In genomic region chr12:116275631-116276030, GRCm38 (mm10) we compare ENCODE assay signal across 32 mouse cellular contexts. TPM values are rescaled to one million over a fixed set of nuclear protein-coding genes. Genes with fewer than 3 reads are reported as not detected.
A peak's percentile ranks its signal among the peaks of the same experiment; 100 is the strongest.
DNase-seq lines count a peak whose midpoint lies in the region; ATAC-seq and TF ChIP-seq lines count a peak whose summit lies in the region.
"Had no signal": no experiment of that assay in that cellular context is flagged by ENCODE, and none has a peak within 500 bp of the region (broad histone marks: within the 10 kb centered on the region; RNA-seq: fewer than 3 reads in every experiment).

No protein-coding gene starts in this region.

- WGBS in liver, embryonic 13.5 days (ENCODE audit: insufficient replicate concordance), result 66% methylated on average over 4 of the region's 4 CpGs
- 73% methylated on average over 4 of the region's 4 CpGs for WGBS in liver, embryonic 12.5 days (ENCODE audit: insufficient replicate concordance)
- WGBS in stomach, embryonic 14.5 days, result 61% methylated on average over 4 of the region's 4 CpGs
- 72% methylated on average over 4 of the region's 4 CpGs for WGBS in stomach, embryonic 16.5 days
- WGBS in hindbrain, embryonic 16.5 days, result 95% methylated on average over 4 of the region's 4 CpGs

- no peak for DNase-seq in liver, embryonic 13.5 days
- no peak for DNase-seq in MEL (ENCODE audit: low read depth, low spot score)
- DNase-seq in gastrocnemius, postnatal 36 days, result no peak
- DNase-seq: adrenal gland, adult 8-10 months; adrenal gland, postnatal 14 days; adrenal gland, postnatal 36 days; cerebellum, adult 11 months; cerebellum, adult 18-20 months; cerebellum, adult 8-10 months; cerebellum, adult 9-11 months; cerebellum, postnatal 14 days; cerebellum, postnatal 36 days; embryo, embryonic 11 days had no signal

- TF ChIP-seq RAD21 in MEL (IDR thresholded peaks at IDR 0.05; ENCODE audit: low read depth, low read length), result no peak

- H3K36me3 ChIP-seq in liver, embryonic 13.5 days, result no peaks in the 10 kb centered on the region
- H3K36me3 ChIP-seq in liver, embryonic 12.5 days, result no peaks in the 10 kb centered on the region
- peaks cover 0 to 39% of the 10 kb centered on the region in 2 experiments; a peak in 2 of 4 replicates for H3K36me3 ChIP-seq in MEL (ENCODE audit: control insufficient read depth in 1 of 2, insufficient read depth in 2 of 2, low read length in 2 of 2)
- no peaks in the 10 kb centered on the region for H3K36me3 ChIP-seq in stomach, embryonic 14.5 days (ENCODE audit: control insufficient read depth, insufficient read depth, low read length)
- H3K36me3 ChIP-seq in stomach, embryonic 16.5 days (ENCODE audit: control insufficient read depth, insufficient read depth, low read length), result no peaks in the 10 kb centered on the region
- H3K36me3 ChIP-seq in hindbrain, embryonic 16.5 days (ENCODE audit: control insufficient read depth, insufficient read depth, low read length), result no peaks in the 10 kb centered on the region
- H3K36me3 ChIP-seq: embryonic facial prominence, embryonic 13.5 days; embryonic facial prominence, embryonic 15.5 days; forebrain, embryonic 10.5 days; forebrain, embryonic 12.5 days had no signal

- no peak for TF ChIP-seq CTCF in MEL (IDR thresholded peaks at IDR 0.05 in 2 of 3, conservative IDR thresholded peaks at IDR 0.05 in 1 of 3; ENCODE audit: control insufficient read depth in 1 of 3, insufficient read depth in 1 of 3, low read depth in 2 of 3, low read length in 3 of 3, poor library complexity in 1 of 3, severe bottlenecking in 1 of 3)

- TF ChIP-seq POLR2A in MEL (IDR thresholded peaks at IDR 0.05; ENCODE audit: control insufficient read depth in 1 of 2, insufficient read depth in 1 of 2, low read depth in 1 of 2, low read length in 2 of 2, poor library complexity in 1 of 2), result no peak

- intact Hi-C loops in gastrocnemius, postnatal 36 days (cut with DNase I), result no loop called here

- no peak overlapping the region for H3K9ac ChIP-seq in liver, embryonic 13.5 days
- H3K9ac ChIP-seq in liver, embryonic 12.5 days, result no peak overlapping the region
- H3K9ac ChIP-seq in MEL (ENCODE audit: control insufficient read depth, low read depth, low read length, poor library complexity, severe bottlenecking), result no peak overlapping the region
- no peak overlapping the region for H3K9ac ChIP-seq in stomach, embryonic 14.5 days (replicated peaks; ENCODE audit: low read depth, low read length)
- no peak overlapping the region for H3K9ac ChIP-seq in stomach, embryonic 16.5 days (ENCODE audit: low read length)
- H3K9ac ChIP-seq in hindbrain, embryonic 16.5 days (ENCODE audit: low read depth, low read length), result no peak overlapping the region
- H3K9ac ChIP-seq: embryonic facial prominence, embryonic 13.5 days; embryonic facial prominence, embryonic 15.5 days; forebrain, embryonic 12.5 days had no signal

- H3K4me2 ChIP-seq in liver, embryonic 13.5 days, result no peak overlapping the region
- H3K4me2 ChIP-seq in liver, embryonic 12.5 days, result no peak overlapping the region
- H3K4me2 ChIP-seq in stomach, embryonic 14.5 days (replicated peaks; ENCODE audit: low read depth, low read length), result no peak overlapping the region
- H3K4me2 ChIP-seq in stomach, embryonic 16.5 days (ENCODE audit: low read depth, low read length), result no peak overlapping the region
- H3K4me2 ChIP-seq in hindbrain, embryonic 16.5 days (ENCODE audit: low read length), result no peak overlapping the region
- H3K4me2 ChIP-seq: embryonic facial prominence, embryonic 13.5 days; embryonic facial prominence, embryonic 15.5 days; forebrain, embryonic 12.5 days had no signal

- peak overlapping the region; percentile 77; the same call in 1 of the 2 replicates for H3K27ac ChIP-seq in liver, embryonic 13.5 days
- no peak overlapping the region for H3K27ac ChIP-seq in liver, embryonic 12.5 days
- H3K27ac ChIP-seq in MEL (ENCODE audit: control insufficient read depth, low read depth, low read length), result peak overlapping the region; percentile 37; the same call in 1 of the 2 replicates
- no peak overlapping the region for H3K27ac ChIP-seq in stomach, embryonic 14.5 days (ENCODE audit: low read length)
- H3K27ac ChIP-seq in stomach, embryonic 16.5 days (ENCODE audit: low read length), result no peak overlapping the region
- H3K27ac ChIP-seq in hindbrain, embryonic 16.5 days (ENCODE audit: low read depth, low read length), result no peak overlapping the region
- H3K27ac ChIP-seq: embryonic facial prominence, embryonic 13.5 days; embryonic facial prominence, embryonic 15.5 days; forebrain, embryonic 10.5 days; forebrain, embryonic 12.5 days had no signal

- peaks cover 60% of the 10 kb centered on the region for H3K4me1 ChIP-seq in liver, embryonic 13.5 days (replicated peaks)
- H3K4me1 ChIP-seq in liver, embryonic 12.5 days, result peaks cover 52% of the 10 kb centered on the region
- peaks cover 28 to 37% of the 10 kb centered on the region in 2 experiments for H3K4me1 ChIP-seq in MEL (ENCODE audit: control insufficient read depth in 1 of 2, insufficient read depth in 2 of 2, low read length in 2 of 2)
- H3K4me1 ChIP-seq in stomach, embryonic 14.5 days (ENCODE audit: control insufficient read depth, insufficient read depth, low read length), result no peaks in the 10 kb centered on the region
- peaks cover 6% of the 10 kb centered on the region; the same call in 1 of the 2 replicates for H3K4me1 ChIP-seq in stomach, embryonic 16.5 days (ENCODE audit: control insufficient read depth, insufficient read depth, low read length)
- peaks cover 3% of the 10 kb centered on the region; the same call in 1 of the 2 replicates for H3K4me1 ChIP-seq in hindbrain, embryonic 16.5 days (ENCODE audit: control insufficient read depth, insufficient read depth, low read depth, low read length)
- H3K4me1 ChIP-seq: embryonic facial prominence, embryonic 13.5 days; embryonic facial prominence, embryonic 15.5 days had no signal

- no peaks in the 10 kb centered on the region for H3K27me3 ChIP-seq in liver, embryonic 13.5 days
- H3K27me3 ChIP-seq in liver, embryonic 12.5 days (replicated peaks), result no peaks in the 10 kb centered on the region
- no peaks in the 10 kb centered on the region for H3K27me3 ChIP-seq in MEL (ENCODE audit: control insufficient read depth in 1 of 2, insufficient read depth in 2 of 2, low read length in 2 of 2)
- H3K27me3 ChIP-seq in stomach, embryonic 14.5 days (ENCODE audit: control insufficient read depth, insufficient read depth, low read length), result no peaks in the 10 kb centered on the region
- no peaks in the 10 kb centered on the region for H3K27me3 ChIP-seq in stomach, embryonic 16.5 days (ENCODE audit: control insufficient read depth, insufficient read depth, low read length)
- no peaks in the 10 kb centered on the region for H3K27me3 ChIP-seq in hindbrain, embryonic 16.5 days (replicated peaks; ENCODE audit: control insufficient read depth, insufficient read depth, low read length)
- H3K27me3 ChIP-seq: embryonic facial prominence, embryonic 13.5 days; embryonic facial prominence, embryonic 15.5 days; forebrain, embryonic 12.5 days; Patski had no signal

- H3K9me3 ChIP-seq in liver, embryonic 13.5 days (replicated peaks), result no peaks in the 10 kb centered on the region
- H3K9me3 ChIP-seq in liver, embryonic 12.5 days (replicated peaks), result no peaks in the 10 kb centered on the region
- no peaks in the 10 kb centered on the region for H3K9me3 ChIP-seq in MEL (replicated peaks; ENCODE audit: insufficient read depth, low read length)
- H3K9me3 ChIP-seq in stomach, embryonic 14.5 days (ENCODE audit: control insufficient read depth, low read depth, low read length), result no peaks in the 10 kb centered on the region
- no peaks in the 10 kb centered on the region for H3K9me3 ChIP-seq in stomach, embryonic 16.5 days (replicated peaks; ENCODE audit: control insufficient read depth, low read length)
- H3K9me3 ChIP-seq in hindbrain, embryonic 16.5 days (ENCODE audit: control insufficient read depth, low read length), result no peaks in the 10 kb centered on the region
- H3K9me3 ChIP-seq: embryonic facial prominence, embryonic 13.5 days; embryonic facial prominence, embryonic 15.5 days; forebrain, embryonic 10.5 days; forebrain, embryonic 12.5 days had no signal

- TF ChIP-seq EP300 in MEL (IDR thresholded peaks at IDR 0.05; ENCODE audit: low read depth in 1 of 2, low read length in 2 of 2), result no peak

- ATAC-seq in liver, embryonic 13.5 days (ENCODE audit: low read depth), result no peak
- no peak for ATAC-seq in liver, embryonic 12.5 days
- ATAC-seq in stomach, embryonic 14.5 days (ENCODE audit: insufficient number of reproducible peaks, insufficient read depth, low FRiP score, low read depth), result peak; percentile 31; the same call in 1 of the 2 replicates
- peak; percentile 52 for ATAC-seq in stomach, embryonic 16.5 days (ENCODE audit: insufficient read depth, low FRiP score)
- ATAC-seq in hindbrain, embryonic 16.5 days, result no peak
- ATAC-seq in cerebellum, adult (ENCODE audit: insufficient number of reproducible peaks, low FRiP score, low TSS enrichment), result no peak
- ATAC-seq: activated CD4-positive, CD25-positive, alpha-beta regulatory T cell, adult 4 months; forebrain, embryonic 14.5 days; forebrain, embryonic 16.5 days; Patski had no signal

- H3K79me2 ChIP-seq in MEL (ENCODE audit: control insufficient read depth, insufficient read depth, low read length, poor library complexity), result peaks cover 2% of the 10 kb centered on the region; the same call in 1 of the 2 replicates

- H3K4me3 ChIP-seq in liver, embryonic 13.5 days (replicated peaks), result no peak overlapping the region
- H3K4me3 ChIP-seq in liver, embryonic 12.5 days, result no peak overlapping the region
- no peak overlapping the region for H3K4me3 ChIP-seq in MEL (ENCODE audit: control insufficient read depth in 1 of 2, insufficient read depth in 1 of 2, low read depth in 2 of 2, low read length in 2 of 2)
- no peak overlapping the region for H3K4me3 ChIP-seq in stomach, embryonic 14.5 days (ENCODE audit: low read depth, low read length)
- no peak overlapping the region for H3K4me3 ChIP-seq in stomach, embryonic 16.5 days (replicated peaks; ENCODE audit: low read length)
- H3K4me3 ChIP-seq in hindbrain, embryonic 16.5 days (ENCODE audit: low read length), result no peak overlapping the region
- H3K4me3 ChIP-seq: embryonic facial prominence, embryonic 13.5 days; embryonic facial prominence, embryonic 15.5 days; erythroblast, embryonic 14.5 days; forebrain, embryonic 10.5 days; forebrain, embryonic 12.5 days had no signal

RNA-seq across cellular contexts. Expression of gene Gm11027, which starts 0.4 kb away (rescaled TPM):
- polyA plus RNA-seq in liver, embryonic 13.5 days (2015; fragmentation: Nextera tagmentation; extraction: Ambion mirVana), result not detected in 2 replicates
- polyA plus RNA-seq in liver, embryonic 12.5 days (2016; fragmentation: Nextera tagmentation; extraction: Ambion mirVana), result not detected in 2 replicates
- total RNA-seq in MEL (2012; rRNA removed), result not detected in 2 replicates
- not detected for polyA plus RNA-seq in MEL (2012; ENCODE audit: insufficient read depth in 1 of 2, insufficient read length in 2 of 2, low read depth in 1 of 2, low replicate concordance in 2 of 2, missing spikeins in 1 of 2)
- not detected in 2 replicates for polyA plus RNA-seq in stomach, embryonic 14.5 days (2014; fragmentation: Nextera tagmentation; extraction: Ambion mirVana)
- not detected in 2 replicates for polyA plus RNA-seq in stomach, embryonic 16.5 days (2015; fragmentation: Nextera tagmentation; extraction: Ambion mirVana)
- polyA plus RNA-seq in hindbrain, embryonic 16.5 days (2015; fragmentation: Nextera tagmentation; extraction: Ambion mirVana), result not detected in 2 replicates
- not detected for total RNA-seq in gastrocnemius, postnatal 36 days (2021)
- total RNA-seq: adrenal gland, adult 18-20 months; adrenal gland, adult 8-10 months; adrenal gland, postnatal 14 days; adrenal gland, postnatal 36 days; common myeloid progenitor, adult 5-6 weeks; ES-E14 had no signal
- polyA plus RNA-seq: activated CD4-positive, CD25-positive, alpha-beta regulatory T cell, adult 4 months; C2C12; embryonic facial prominence, embryonic 11.5 days; embryonic facial prominence, embryonic 13.5 days; embryonic facial prominence, embryonic 15.5 days; erythroblast, embryonic 14.5 days; forebrain, embryonic 10.5 days; forebrain, embryonic 12.5 days; forebrain, embryonic 14.5 days; forebrain, embryonic 16.5 days; Patski had no signal

RNA-seq across cellular contexts. Expression of gene Esyt2, which starts 5.4 kb away (rescaled TPM):
- polyA plus RNA-seq in liver, embryonic 13.5 days (2015; fragmentation: Nextera tagmentation; extraction: Ambion mirVana), result 8.3 and 9.8 TPM in 2 replicates
- polyA plus RNA-seq in liver, embryonic 12.5 days (2016; fragmentation: Nextera tagmentation; extraction: Ambion mirVana), result 16.2 and 17.3 TPM in 2 replicates
- 43.2 and 47.5 TPM in 2 replicates for total RNA-seq in MEL (2012; rRNA removed)
- 10 to 100 TPM; 45.3 to 77.7 TPM for polyA plus RNA-seq in MEL (2012; ENCODE audit: insufficient read depth in 1 of 2, insufficient read length in 2 of 2, low read depth in 1 of 2, low replicate concordance in 2 of 2, missing spikeins in 1 of 2)
- polyA plus RNA-seq in stomach, embryonic 14.5 days (2014; fragmentation: Nextera tagmentation; extraction: Ambion mirVana), result 44.6 and 47.7 TPM in 2 replicates
- polyA plus RNA-seq in stomach, embryonic 16.5 days (2015; fragmentation: Nextera tagmentation; extraction: Ambion mirVana), result 25.6 and 28.7 TPM in 2 replicates
- 10.3 and 12.0 TPM in 2 replicates for polyA plus RNA-seq in hindbrain, embryonic 16.5 days (2015; fragmentation: Nextera tagmentation; extraction: Ambion mirVana)
- 10 to 100 TPM; 18.7 to 20.6 TPM for total RNA-seq in gastrocnemius, postnatal 36 days (2021)

RNA-seq across cellular contexts. Expression of gene Wdr60, which starts 12.8 kb away (rescaled TPM):
- 5.1 and 5.2 TPM in 2 replicates for polyA plus RNA-seq in liver, embryonic 13.5 days (2015; fragmentation: Nextera tagmentation; extraction: Ambion mirVana)
- polyA plus RNA-seq in liver, embryonic 12.5 days (2016; fragmentation: Nextera tagmentation; extraction: Ambion mirVana), result 5.3 and 5.9 TPM in 2 replicates
- 18.3 and 19.8 TPM in 2 replicates for total RNA-seq in MEL (2012; rRNA removed)
- 10 to 100 TPM in 1 of 2 experiments, not detected in 1; 21.0 TPM for polyA plus RNA-seq in MEL (2012; ENCODE audit: insufficient read depth in 1 of 2, insufficient read length in 2 of 2, low read depth in 1 of 2, low replicate concordance in 2 of 2, missing spikeins in 1 of 2)
- polyA plus RNA-seq in stomach, embryonic 14.5 days (2014; fragmentation: Nextera tagmentation; extraction: Ambion mirVana), result 21.7 and 23.9 TPM in 2 replicates
- polyA plus RNA-seq in stomach, embryonic 16.5 days (2015; fragmentation: Nextera tagmentation; extraction: Ambion mirVana), result 18.6 and 19.0 TPM in 2 replicates
- polyA plus RNA-seq in hindbrain, embryonic 16.5 days (2015; fragmentation: Nextera tagmentation; extraction: Ambion mirVana), result 17.0 and 18.3 TPM in 2 replicates
- 10 to 100 TPM in 1 of 2 experiments, 1 to 10 TPM in 1; 9.2 to 10.7 TPM for total RNA-seq in gastrocnemius, postnatal 36 days (2021)

Comparison
In these comparisons a context has a peak if more than half of its experiments do, and no peak if none do; other contexts are left out.
1. H3K27ac ChIP-seq: peak in liver, embryonic 13.5 days (single experiment) and MEL (single experiment); none in liver, embryonic 12.5 days (single experiment), stomach, embryonic 14.5 days (single experiment), stomach, embryonic 16.5 days (single experiment) and hindbrain, embryonic 16.5 days (single experiment).
2. ATAC-seq: peak in stomach, embryonic 14.5 days (single experiment) and stomach, embryonic 16.5 days (single experiment); none in liver, embryonic 13.5 days (single experiment), liver, embryonic 12.5 days (single experiment), hindbrain, embryonic 16.5 days (single experiment) and cerebellum, adult (single experiment).